Mouse (Mus musculus): ENCODE results near the gene Laptm4a.
A peak's percentile ranks its signal among the peaks of the same experiment; 100 is the strongest.

Gene Laptm4a

DNA sequence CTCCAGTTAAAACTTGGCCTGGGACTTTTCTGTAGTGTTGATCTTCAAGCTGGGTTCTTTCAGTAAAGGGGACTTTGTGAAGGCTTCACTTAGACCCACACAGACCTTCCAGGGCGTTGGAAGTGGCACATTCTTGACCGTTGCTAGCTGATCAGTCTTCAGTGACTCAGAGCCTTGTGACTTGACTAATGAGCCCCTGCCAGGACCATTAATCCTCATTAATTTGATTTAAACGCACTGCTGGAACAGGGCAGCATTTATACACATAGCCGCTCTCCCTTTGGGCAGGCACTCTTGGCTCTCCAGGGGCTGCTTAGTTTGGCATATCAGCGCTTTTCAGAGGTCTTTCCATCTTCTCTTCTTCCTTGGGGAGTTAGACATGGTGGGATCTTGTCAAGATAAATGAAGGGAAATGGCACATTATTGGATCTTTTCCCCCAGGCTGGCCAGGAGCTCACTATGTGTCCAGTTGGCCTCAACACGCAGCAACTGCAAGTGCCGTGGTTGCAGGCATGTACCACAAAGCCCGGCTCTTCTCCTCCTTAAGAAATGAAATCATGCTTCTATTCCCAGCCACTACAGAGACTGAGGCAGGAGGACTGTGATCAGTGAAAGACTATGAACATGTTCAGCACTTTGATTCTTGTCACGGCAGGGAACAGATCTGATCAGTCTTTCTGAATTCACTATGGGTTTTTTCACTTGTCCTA lies 40.3 kb downstream of the Laptm4a start:
- peak; percentile 19 for DNase-seq

DNA sequence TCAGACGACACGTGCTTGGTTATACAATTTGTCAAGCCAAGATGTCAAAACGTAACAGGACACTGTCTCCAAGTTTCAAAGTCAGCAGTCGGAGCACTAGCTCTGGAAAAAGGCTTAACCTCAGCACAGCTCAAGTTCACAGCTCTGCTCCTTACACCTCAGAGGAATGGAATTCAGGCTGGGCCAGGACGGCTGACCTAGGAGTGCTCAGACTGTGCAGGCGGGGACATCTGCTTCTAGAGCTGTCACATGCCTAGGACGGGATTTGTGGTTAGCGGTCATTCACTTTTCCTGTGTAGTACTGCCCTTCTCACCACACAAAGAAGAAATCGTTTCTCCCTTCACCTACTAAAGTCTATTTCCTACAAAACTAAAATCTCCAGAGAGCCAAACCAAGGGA lies 48.4 kb downstream of the Laptm4a start:
- DNase-seq = peak; percentile 45

DNA sequence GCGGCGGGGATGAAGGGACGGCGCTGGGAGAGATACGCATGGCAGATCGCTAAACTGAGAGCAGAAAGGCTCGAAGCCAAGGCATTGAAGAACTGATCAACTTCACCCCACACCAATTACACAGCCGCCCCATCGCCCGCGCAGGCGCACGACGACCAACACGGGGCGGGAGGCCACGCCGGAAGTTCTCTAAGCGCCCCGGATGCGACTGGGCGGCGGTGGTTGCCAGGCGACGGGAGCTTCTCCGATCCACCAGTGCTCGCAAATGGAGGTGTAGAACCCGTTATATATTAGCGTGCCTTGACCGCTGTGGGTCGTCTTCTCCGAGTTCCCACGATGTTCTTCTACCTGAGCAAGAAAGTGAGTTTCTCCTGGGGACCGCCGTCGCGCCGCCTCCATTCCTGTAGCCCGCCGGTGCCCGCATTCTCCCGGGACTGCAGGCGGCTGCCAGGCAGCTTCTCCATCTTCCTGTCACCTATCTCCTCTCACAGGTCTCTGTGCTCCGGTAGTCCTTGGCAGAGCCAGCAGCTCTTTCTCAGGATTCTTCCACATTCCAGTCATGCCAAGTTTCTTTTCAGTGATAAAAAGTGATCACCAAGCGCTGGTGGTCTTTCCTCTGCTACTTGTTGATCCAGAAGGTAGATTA lies 52.5 kb downstream of the Laptm4a start, which contains the start of gene Wdr35:
Gene Wdr35 (plus strand): TSS at position 73 of the 646 bp plus-strand sequence.
- peak; percentile 88 for DNase-seq

DNA sequence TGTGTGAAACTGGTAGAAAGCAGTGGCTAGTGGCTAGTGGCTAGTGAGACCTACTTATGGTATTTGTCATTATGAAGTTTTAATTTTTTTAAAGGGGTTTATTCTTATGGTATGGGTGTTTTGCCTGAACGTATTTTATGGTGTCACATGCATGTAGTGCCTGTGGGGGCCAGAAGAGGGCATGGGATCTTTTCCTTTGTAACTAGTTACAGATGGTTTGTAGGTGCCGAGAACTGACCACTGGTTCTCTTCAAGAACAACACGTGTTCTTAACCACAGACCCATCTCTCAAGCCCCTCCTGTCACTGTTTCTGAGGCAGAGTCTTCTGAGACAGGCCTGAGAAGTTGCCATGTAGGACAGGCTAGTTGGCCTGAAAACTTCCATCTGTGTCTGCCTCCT lies 53.6 kb downstream of the Laptm4a start:
- DNase-seq = no peak

Measured in kidney, adult 18-20 months (tissue).